Mouse (Mus musculus): ENCODE results near the gene Flcn.

GRCm38 (mm10) chr11:59789311-59789710 lies 20.5 kb downstream of the Flcn start:
- no peak for TF ChIP-seq POLR2A (IDR thresholded peaks at IDR 0.05; ENCODE audit: low read depth, low read length)
- no peak for TF ChIP-seq CTCF (IDR thresholded peaks at IDR 0.05; ENCODE audit: extremely low read depth, insufficient read depth, insufficient read length, insufficient replicate concordance)
